Mouse (Mus musculus): ENCODE data around the gene Ppp6c. TPM values are rescaled to one million over a fixed set of nuclear protein-coding genes. Genes with fewer than 3 reads are reported as not detected.

The Ppp6c gene
- polyA plus RNA-seq, 1 experiment from 2014 or later = 82.7 TPM

DNA sequence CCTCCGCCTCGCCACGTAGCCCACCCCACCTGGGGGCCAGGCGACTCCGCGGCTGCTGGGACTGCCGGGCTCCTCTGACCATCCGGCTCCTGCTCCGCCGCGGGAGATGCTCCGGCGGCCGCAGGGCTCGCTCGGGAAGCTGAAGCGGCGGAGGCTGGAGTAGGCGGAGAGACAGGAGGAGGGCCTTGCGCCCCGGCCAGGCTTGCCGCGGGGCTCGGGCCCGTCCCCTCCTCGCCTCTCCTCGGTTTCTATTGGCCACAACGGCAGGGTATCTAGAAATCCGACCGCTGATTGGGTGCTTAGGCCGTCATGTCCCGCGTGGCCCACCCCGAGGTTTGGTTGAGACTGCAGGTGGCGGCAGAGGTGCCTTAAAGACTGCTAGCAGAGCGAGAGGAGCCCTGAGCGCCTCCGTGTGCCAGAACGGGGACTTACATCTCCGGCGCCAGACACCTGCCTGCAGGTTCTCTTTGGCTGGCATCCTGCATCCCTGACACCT lies 35.6 kb downstream of the Ppp6c start, which contains the start of gene Scai:
Gene Scai, minus strand, starts transcription at position 174 of the 496 bp plus-strand sequence.
- H3K4me3 ChIP-seq = peak within 1 kb of the TSS; percentile 95
- no peaks in the 10 kb centered on the region for H3K9me3 ChIP-seq (replicated peaks)
- no peaks in the 10 kb centered on the region for H3K27me3 ChIP-seq (ENCODE audit: low read depth, poor library complexity, severe bottlenecking)
- H3K36me3 ChIP-seq = peaks cover 20% of the 10 kb centered on the region
- under 1% methylated on average over 41 of the region's 41 CpGs for WGBS
- peaks cover 25% of the 10 kb centered on the region for H3K4me1 ChIP-seq
- H3K27ac ChIP-seq (replicated peaks) = peak within 1 kb of the TSS; percentile 98
- peak; percentile 98 for DNase-seq (ENCODE audit: low spot score)

- no peak for DNase-seq (ENCODE audit: low spot score)
Measured at GRCm38 (mm10) chr2:39189961-39190560, 36.2 kb downstream of the Ppp6c start.

GRCm38 (mm10) chr2:39185942-39186341 lies 40.3 kb downstream of the Ppp6c start:
- Histone ChIP-seq H3K4me3 (no peak overlapping the region), H3K36me3 (peaks cover 45% of the 10 kb centered on the region), H3K27ac (replicated peaks) (no peak overlapping the region), H3K9me3 (replicated peaks) (no peaks in the 10 kb centered on the region), H3K4me1 (peaks cover 23% of the 10 kb centered on the region), H3K27me3 (ENCODE audit: low read depth, poor library complexity, severe bottlenecking) (no peaks in the 10 kb centered on the region)
- 77% methylated on average over 3 of the region's 3 CpGs for WGBS
- no peak for DNase-seq (ENCODE audit: low spot score)

More at GRCm38 (mm10) chr2:39189961-39190560, 36.2 kb downstream of the Ppp6c start:
- peak overlapping the region; percentile 95 for H3K4me3 ChIP-seq
- WGBS = under 1% methylated on average over 39 of the region's 39 CpGs
- peak overlapping the region; percentile 98 for H3K27ac ChIP-seq (replicated peaks)
- H3K4me1 ChIP-seq = peaks cover 25% of the 10 kb centered on the region
- H3K27me3 ChIP-seq (ENCODE audit: low read depth, poor library complexity, severe bottlenecking) = no peaks in the 10 kb centered on the region
- H3K9me3 ChIP-seq (replicated peaks) = no peaks in the 10 kb centered on the region
- H3K36me3 ChIP-seq = peaks cover 20% of the 10 kb centered on the region

DNA sequence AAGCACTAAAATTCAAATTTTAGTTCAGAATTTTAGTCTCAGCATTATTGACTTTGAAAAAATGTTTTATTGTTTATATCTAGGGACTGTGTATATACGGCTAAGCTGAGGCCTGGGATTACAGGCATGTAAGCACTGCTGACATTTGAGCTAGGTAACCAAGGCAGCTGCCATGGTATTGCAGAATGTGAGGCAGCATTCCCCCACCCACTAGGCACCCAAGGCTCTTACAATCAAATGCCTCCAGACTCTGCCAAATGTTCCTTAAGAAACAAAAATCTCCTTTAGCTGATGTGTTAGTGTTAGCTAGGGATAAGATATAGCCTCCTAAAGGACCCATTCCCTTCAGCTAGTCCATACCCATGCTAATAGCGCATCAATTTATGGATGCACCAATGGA lies 42.7 kb downstream of the Ppp6c start:
- WGBS = 94% methylated on average over 2 of the region's 2 CpGs
- H3K4me1 ChIP-seq = peaks cover 5% of the 10 kb centered on the region
- no peak for DNase-seq (ENCODE audit: low spot score)
- peaks cover 63% of the 10 kb centered on the region for H3K36me3 ChIP-seq
- H3K27me3 ChIP-seq (ENCODE audit: low read depth, poor library complexity, severe bottlenecking) = no peaks in the 10 kb centered on the region
- H3K4me3 ChIP-seq = no peak overlapping the region
- no peaks in the 10 kb centered on the region for H3K9me3 ChIP-seq (replicated peaks)
- H3K27ac ChIP-seq (replicated peaks) = no peak overlapping the region

DNA sequence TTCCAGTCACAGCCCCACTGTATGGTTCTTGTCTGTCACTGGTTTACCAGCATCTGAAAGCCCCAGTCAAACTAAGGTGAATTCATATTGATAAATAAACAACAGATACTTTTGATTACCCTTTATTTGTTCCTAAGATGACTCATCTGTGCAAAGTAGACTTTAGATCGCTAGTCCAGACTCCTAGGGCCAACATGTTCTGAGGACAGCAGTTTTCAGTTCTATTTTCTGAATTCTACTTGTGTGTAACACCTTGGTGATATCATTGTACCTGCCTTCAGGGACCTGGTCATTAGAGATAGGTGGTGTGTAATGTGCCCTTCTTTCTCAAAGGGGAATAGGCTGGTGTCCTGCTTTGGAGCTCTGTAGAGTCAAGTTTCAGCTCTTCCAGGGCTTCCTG lies 65.3 kb downstream of the Ppp6c start:
- Histone ChIP-seq H3K27me3 (ENCODE audit: low read depth, poor library complexity, severe bottlenecking) (no peaks in the 10 kb centered on the region), H3K9me3 (replicated peaks) (no peaks in the 10 kb centered on the region), H3K27ac (replicated peaks) (no peak overlapping the region), H3K36me3 (peaks cover 16% of the 10 kb centered on the region), H3K4me3 (no peak overlapping the region), H3K4me1 (no peaks in the 10 kb centered on the region)
- DNase-seq (ENCODE audit: low spot score) = no peak
- 88% methylated on average over 1 of the region's 1 CpGs for WGBS

GRCm38 (mm10) chr2:39157916-39158315 lies 68.3 kb downstream of the Ppp6c start:
- Histone ChIP-seq H3K27me3 (ENCODE audit: low read depth, poor library complexity, severe bottlenecking) (no peaks in the 10 kb centered on the region), H3K4me3 (no peak overlapping the region), H3K27ac (replicated peaks) (no peak overlapping the region), H3K36me3 (peaks cover 13% of the 10 kb centered on the region), H3K9me3 (replicated peaks) (no peaks in the 10 kb centered on the region), H3K4me1 (no peaks in the 10 kb centered on the region)
- WGBS = 83% methylated on average over 1 of the region's 1 CpGs
- DNase-seq (ENCODE audit: low spot score) = no peak

DNA sequence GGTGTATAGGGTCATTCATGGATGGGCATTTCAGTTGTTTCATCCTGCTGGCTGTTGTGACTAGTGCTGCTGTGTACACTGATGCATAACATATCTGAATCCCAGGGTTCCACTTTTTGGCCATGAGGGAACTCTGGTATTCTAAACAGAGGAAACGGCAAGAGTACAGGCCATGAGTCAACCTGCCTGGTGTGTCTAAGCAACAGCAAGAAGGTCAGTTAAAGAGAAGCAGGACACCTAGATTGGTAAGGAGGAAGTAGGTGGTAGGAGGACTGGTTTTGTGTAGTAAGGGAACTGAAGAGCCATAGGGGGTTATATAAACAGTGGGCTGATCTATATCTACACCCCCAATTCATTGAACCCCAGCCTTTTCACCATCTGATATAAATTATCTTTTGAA lies 69.4 kb downstream of the Ppp6c start:
- Histone ChIP-seq H3K27me3 (ENCODE audit: low read depth, poor library complexity, severe bottlenecking) (no peaks in the 10 kb centered on the region), H3K9me3 (replicated peaks) (no peaks in the 10 kb centered on the region), H3K4me3 (no peak overlapping the region), H3K36me3 (peaks cover 9% of the 10 kb centered on the region), H3K4me1 (no peaks in the 10 kb centered on the region), H3K27ac (replicated peaks) (no peak overlapping the region)
- DNase-seq (ENCODE audit: low spot score) = no peak
- WGBS = 75% methylated on average over 1 of the region's 1 CpGs

DNA sequence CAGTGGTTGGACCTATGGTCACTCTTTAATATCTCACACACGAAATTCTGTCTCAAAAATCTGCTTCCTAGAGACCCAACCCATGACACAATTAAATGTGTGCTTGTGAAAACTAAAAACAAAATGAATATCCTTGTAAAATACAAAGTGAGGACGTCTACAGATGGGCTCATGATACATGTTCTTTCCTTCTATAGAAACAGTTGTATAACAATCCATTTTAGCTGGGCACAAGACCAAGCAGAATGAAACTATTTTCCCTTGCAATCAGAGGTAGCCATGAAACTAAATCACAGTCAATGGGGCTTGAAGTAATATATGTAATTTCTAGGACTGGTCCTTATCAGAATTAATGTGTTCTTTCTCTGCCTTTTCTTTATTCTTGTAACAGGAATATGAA lies 75.3 kb downstream of the Ppp6c start:
- Histone ChIP-seq H3K27me3 (ENCODE audit: low read depth, poor library complexity, severe bottlenecking) (no peaks in the 10 kb centered on the region), H3K4me1 (no peaks in the 10 kb centered on the region), H3K4me3 (no peak overlapping the region), H3K27ac (replicated peaks) (no peak overlapping the region), H3K9me3 (replicated peaks) (no peaks in the 10 kb centered on the region), H3K36me3 (peaks cover 7% of the 10 kb centered on the region)
- WGBS = 83% methylated on average over 2 of the region's 2 CpGs
- no peak for DNase-seq (ENCODE audit: low spot score)

DNA sequence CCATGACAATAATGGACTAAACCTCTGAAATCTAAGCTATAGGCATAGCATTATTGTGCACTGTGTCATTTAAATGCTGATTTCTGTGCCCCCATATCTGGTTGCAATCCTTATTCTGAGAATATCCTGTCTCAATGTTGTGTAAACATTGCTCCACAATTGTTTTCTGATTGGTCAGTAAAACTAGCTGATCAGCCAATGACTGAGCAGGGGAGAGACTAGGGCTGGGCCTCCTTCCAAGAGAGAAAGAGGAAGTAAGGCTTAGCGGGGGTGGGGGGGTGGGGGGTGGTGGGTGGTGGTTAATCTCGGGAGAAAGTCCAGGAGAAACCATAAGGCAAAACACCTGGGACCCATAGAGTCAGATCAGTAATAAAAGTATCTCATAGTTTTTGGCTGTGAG lies 78.2 kb downstream of the Ppp6c start:
- H3K27ac ChIP-seq (replicated peaks) = no peak overlapping the region
- DNase-seq (ENCODE audit: low spot score) = no peak
- no peaks in the 10 kb centered on the region for H3K4me1 ChIP-seq
- no peaks in the 10 kb centered on the region for H3K9me3 ChIP-seq (replicated peaks)
- no peaks in the 10 kb centered on the region for H3K27me3 ChIP-seq (ENCODE audit: low read depth, poor library complexity, severe bottlenecking)
- peaks cover 7% of the 10 kb centered on the region for H3K36me3 ChIP-seq
- WGBS = 57% methylated on average over 2 of the region's 2 CpGs
- no peak overlapping the region for H3K4me3 ChIP-seq

DNA sequence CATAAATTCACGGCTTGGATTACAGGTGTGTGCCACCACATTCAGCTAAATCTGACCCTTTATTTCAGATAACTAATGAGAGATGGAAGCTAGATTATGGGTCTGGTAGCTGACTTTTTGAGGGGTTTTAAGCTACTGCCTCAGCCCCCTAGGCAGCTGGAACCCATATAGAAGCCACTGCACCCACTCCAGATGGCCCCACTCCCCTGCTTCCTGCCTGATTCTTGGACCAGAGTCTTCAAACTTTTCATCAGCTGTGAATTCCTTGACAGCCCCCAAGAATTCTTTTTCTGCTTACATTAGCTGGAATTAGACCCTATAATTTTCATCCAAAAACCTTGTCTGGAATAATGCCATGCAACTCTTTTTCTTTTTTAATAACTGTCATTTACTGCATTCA lies 79.8 kb downstream of the Ppp6c start:
- Histone ChIP-seq H3K9me3 (replicated peaks) (no peaks in the 10 kb centered on the region), H3K27me3 (ENCODE audit: low read depth, poor library complexity, severe bottlenecking) (no peaks in the 10 kb centered on the region), H3K4me1 (no peaks in the 10 kb centered on the region), H3K36me3 (peaks cover 7% of the 10 kb centered on the region), H3K27ac (replicated peaks) (no peak overlapping the region), H3K4me3 (no peak overlapping the region)
- WGBS = 95% methylated on average over 1 of the region's 1 CpGs
- no peak for DNase-seq (ENCODE audit: low spot score)

Other genes starting within 250 kb of the Ppp6c start
- gene Wdr38, start 229.0 kb downstream of the Ppp6c start, polyA plus RNA-seq (2016; fragmentation: Nextera tagmentation; extraction: Ambion mirVana) = 1.9 and 2.2 TPM in 2 replicates
- gene Arpc5l, start 221.1 kb downstream of the Ppp6c start, polyA plus RNA-seq (2016; fragmentation: Nextera tagmentation; extraction: Ambion mirVana) = 135 and 138 TPM in 2 replicates
- gene Rpl35, start 220.8 kb downstream of the Ppp6c start, polyA plus RNA-seq (2016; fragmentation: Nextera tagmentation; extraction: Ambion mirVana) = 837 and 1,005 TPM in 2 replicates
- gene Golga1, start 160.9 kb downstream of the Ppp6c start, polyA plus RNA-seq (2016; fragmentation: Nextera tagmentation; extraction: Ambion mirVana) = 27.3 and 28.3 TPM in 2 replicates
- 9.3 and 10.5 TPM in 2 replicates for gene Scai, start 35.7 kb downstream of the Ppp6c start, polyA plus RNA-seq (2016; fragmentation: Nextera tagmentation; extraction: Ambion mirVana)

All from midbrain, embryonic 10.5 days (tissue).